Mouse (Mus musculus): ENCODE data around the gene Gab2. TPM values are rescaled to one million over a fixed set of nuclear protein-coding genes. Genes with fewer than 3 reads are reported as not detected.
A peak's percentile ranks its signal among the peaks of the same experiment; 100 is the strongest.

Gab2 gene
- polyA plus RNA-seq, 1 experiment from 2014 or later: 1.5 TPM

DNA sequence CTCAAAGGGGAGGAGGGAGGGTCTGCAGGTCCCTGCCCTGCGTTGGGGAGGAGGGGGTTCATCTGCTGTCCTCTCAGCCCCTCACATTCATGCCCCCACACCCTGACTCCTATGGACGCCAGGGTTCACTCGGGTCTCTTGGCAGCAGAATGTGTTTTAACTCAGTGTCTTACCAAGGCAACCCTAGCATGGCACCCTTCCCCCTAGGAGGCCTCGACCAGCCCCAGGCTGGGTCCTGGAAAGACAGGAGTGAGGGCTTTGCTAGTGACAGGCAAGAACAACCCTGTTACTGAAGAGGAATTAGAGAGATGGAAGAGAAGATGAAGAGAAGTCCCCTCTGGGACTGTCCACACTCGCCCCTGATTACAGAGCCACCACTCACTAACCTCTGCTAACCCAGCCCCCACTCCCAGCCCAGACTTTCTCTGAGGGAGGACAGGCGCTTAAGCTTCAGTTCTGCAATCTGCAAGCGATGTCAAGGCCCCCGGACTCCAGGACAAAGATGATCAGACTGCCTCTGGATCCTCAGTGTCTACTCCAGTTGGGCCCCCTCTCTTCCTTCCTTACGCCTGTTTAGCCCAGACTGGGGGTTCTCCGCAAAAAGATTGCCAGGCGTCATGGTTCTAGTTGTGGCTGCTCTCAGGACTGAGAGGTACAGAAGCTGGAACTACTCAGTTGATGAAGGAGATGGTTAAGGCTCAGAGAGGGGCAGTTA, 249.7 kb downstream of the Gab2 start:
- no peaks in the 10 kb centered on the region for H3K9me3 ChIP-seq (ENCODE audit: low read length)
- H3K9ac ChIP-seq (replicated peaks): no peak overlapping the region
- H3K27ac ChIP-seq (ENCODE audit: low read depth): no peak overlapping the region
- peak overlapping the region; percentile 80 for H3K4me3 ChIP-seq (ENCODE audit: low read depth, low read length)
- no peak for DNase-seq
- no peaks in the 10 kb centered on the region for H3K36me3 ChIP-seq (replicated peaks; ENCODE audit: insufficient read depth, low read length)
- H3K4me2 ChIP-seq (ENCODE audit: low read depth, low read length): peak overlapping the region; percentile 82
- 69% methylated on average over 11 of the region's 11 CpGs for WGBS (ENCODE audit: insufficient replicate concordance)
- peaks cover 14% of the 10 kb centered on the region for H3K27me3 ChIP-seq (ENCODE audit: insufficient read depth, low read length)
- no peak for ATAC-seq
- H3K4me1 ChIP-seq (ENCODE audit: insufficient read depth): peaks cover 15% of the 10 kb centered on the region
- TF ChIP-seq EP300 (IDR thresholded peaks at IDR 0.05; ENCODE audit: low read depth): no peak
- TF ChIP-seq CTCF (IDR thresholded peaks at IDR 0.05; ENCODE audit: low read depth): no peak

DNA sequence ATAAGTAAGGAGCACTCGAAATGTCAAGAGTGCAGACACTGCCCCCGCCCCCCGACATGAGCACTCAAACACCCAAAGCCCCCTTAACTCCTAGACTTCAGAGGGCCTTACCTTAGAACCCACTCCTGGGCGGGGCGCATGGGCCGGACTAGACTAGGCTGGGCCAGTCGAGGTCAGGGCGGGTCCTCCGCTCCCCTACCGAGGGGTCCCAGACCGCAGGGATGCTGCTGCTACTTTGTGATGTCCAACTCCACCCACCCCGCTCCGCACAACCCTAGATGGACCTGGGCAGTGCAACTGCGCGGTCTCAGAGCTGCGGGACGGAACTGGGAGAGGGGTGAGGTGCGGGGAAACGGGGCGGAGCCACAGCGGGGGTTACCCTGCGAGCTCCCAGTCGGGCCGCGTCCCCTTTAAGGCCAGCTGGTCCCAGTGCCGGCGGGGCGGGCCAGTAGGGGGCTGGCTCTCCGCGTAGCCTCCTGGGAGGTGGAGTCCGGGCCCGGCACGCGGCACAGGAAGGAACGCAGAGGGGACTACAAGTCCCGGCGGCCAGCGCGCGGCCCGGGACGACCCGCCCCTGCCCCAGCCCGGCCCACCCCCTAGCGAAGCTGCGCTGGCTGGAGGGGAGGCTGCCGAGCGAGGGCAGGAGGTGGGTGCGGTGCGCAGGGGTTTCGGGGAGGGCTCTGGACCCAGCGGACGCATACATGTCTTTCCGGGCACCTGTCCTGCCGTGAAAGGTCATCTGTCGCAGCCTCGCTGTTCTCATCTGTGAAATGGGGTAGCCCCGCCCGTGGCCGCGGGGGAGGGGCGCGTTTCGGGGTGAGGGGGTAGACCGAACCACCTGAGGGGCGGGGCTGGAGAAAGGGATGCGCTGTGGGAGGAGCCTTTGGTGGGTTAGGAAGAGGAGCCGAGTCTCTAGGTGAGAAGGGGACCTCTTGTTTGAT, 250.6 kb downstream of the Gab2 start, which contains the start of the genes Usp35 and Kctd21:
TSS of gene Usp35 (minus strand) at position 295 of the 941 bp plus-strand sequence.
TSS of gene Kctd21 (plus strand) at position 602 of the 941 bp plus-strand sequence.
- peak; percentile 49 for TF ChIP-seq CTCF (IDR thresholded peaks at IDR 0.05; ENCODE audit: low read depth)
- no peak for TF ChIP-seq EP300 (IDR thresholded peaks at IDR 0.05; ENCODE audit: low read depth)
- peaks cover 15% of the 10 kb centered on the region for H3K4me1 ChIP-seq (ENCODE audit: insufficient read depth)
- DNase-seq (peak; percentile 94), ATAC-seq (peak; percentile 100)
- no peak within 1 kb of the TSS for H3K27ac ChIP-seq (ENCODE audit: low read depth)
- peak within 1 kb of the TSS; percentile 70 for H3K9ac ChIP-seq (replicated peaks)
- peaks cover 6% of the 10 kb centered on the region; the same call in 1 of the 2 replicates for H3K27me3 ChIP-seq (ENCODE audit: insufficient read depth, low read length)
- H3K4me3 ChIP-seq (ENCODE audit: low read depth, low read length): peak within 1 kb of the TSS; percentile 80
- H3K9me3 ChIP-seq (ENCODE audit: low read length): no peaks in the 10 kb centered on the region
- no peaks in the 10 kb centered on the region for H3K36me3 ChIP-seq (replicated peaks; ENCODE audit: insufficient read depth, low read length)
- WGBS (ENCODE audit: insufficient replicate concordance): 2% methylated on average over 61 of the region's 68 CpGs
- H3K4me2 ChIP-seq (ENCODE audit: low read depth, low read length): peak within 1 kb of the TSS; percentile 82

DNA sequence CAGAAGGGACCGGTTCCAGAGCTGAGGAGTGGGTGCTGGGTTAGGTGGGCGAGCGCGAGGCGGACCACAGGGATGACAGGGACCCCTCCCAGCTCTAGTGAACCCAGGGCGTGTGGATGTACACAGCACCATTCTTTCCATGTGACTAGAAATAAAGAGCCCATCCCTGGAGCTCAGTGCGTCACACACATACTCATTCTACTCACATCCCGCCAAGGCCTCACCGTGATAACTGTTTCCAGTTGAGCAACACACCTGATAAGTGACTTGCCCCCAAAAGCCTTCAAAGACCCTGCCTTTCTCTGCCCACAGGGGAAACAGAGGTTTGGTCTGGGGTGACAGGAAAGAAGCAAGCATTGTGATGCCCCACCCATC, 251.3 kb downstream of the Gab2 start:
- WGBS (ENCODE audit: insufficient replicate concordance): 10% methylated on average over 9 of the region's 9 CpGs
- ATAC-seq (peak; percentile 12), DNase-seq (no peak)
- H3K36me3 ChIP-seq (replicated peaks; ENCODE audit: insufficient read depth, low read length): no peaks in the 10 kb centered on the region
- peak overlapping the region; percentile 80 for H3K4me3 ChIP-seq (ENCODE audit: low read depth, low read length)
- H3K9me3 ChIP-seq (ENCODE audit: low read length): no peaks in the 10 kb centered on the region
- no peak overlapping the region for H3K27ac ChIP-seq (ENCODE audit: low read depth)
- peak overlapping the region; percentile 82 for H3K4me2 ChIP-seq (ENCODE audit: low read depth, low read length)
- H3K27me3 ChIP-seq (ENCODE audit: insufficient read depth, low read length): no peaks in the 10 kb centered on the region
- peak overlapping the region; percentile 70 for H3K9ac ChIP-seq (replicated peaks)
- peaks cover 15% of the 10 kb centered on the region for H3K4me1 ChIP-seq (ENCODE audit: insufficient read depth)
- no peak for TF ChIP-seq CTCF (IDR thresholded peaks at IDR 0.05; ENCODE audit: low read depth)
- no peak for TF ChIP-seq EP300 (IDR thresholded peaks at IDR 0.05; ENCODE audit: low read depth)

DNA sequence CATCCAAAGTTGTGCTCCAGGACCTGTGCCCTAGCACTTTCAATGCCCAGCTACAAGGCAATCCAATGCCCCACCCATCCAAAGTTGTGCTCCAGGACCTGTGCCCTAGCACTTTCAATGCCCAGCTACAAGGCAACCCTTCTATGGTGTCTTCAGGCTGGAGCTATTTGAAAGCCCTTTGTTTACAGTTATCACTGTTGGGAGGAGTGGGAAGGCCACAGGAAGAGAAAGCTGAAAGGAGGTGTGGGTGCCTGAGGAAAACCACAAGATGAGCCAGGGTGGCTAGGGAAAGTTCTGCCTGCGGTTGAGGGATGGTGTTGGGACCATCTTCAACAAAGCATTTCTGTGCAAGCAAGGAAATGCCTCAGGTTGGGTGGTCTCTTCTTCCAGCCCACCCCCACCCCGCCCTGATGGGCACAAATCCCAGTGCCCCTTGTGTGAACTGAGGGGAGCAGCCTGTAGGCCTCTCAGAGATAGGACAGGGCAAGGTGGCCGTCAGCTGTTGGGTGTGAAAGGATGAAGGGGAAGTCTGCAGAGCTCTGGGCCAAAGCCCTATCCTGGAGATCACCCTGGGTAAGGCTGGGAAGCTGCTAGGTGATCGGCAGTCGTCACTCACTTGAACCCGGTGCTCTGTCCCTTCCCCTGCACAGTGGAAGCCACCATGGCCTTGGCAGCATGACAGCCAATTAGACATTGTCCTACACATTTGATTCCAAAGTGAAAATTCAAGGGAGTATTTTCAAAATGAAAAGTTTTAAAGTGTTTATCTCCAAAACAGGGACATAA, 251.9 kb downstream of the Gab2 start:
- Histone ChIP-seq H3K4me1 (ENCODE audit: insufficient read depth) (peaks cover 15% of the 10 kb centered on the region), H3K27me3 (ENCODE audit: insufficient read depth, low read length) (no peaks in the 10 kb centered on the region), H3K36me3 (replicated peaks; ENCODE audit: insufficient read depth, low read length) (no peaks in the 10 kb centered on the region), H3K4me3 (ENCODE audit: low read depth, low read length) (no peak overlapping the region; the same call in 1 of the 2 replicates), H3K9ac (replicated peaks) (no peak overlapping the region), H3K4me2 (ENCODE audit: low read depth, low read length) (no peak overlapping the region; the same call in 1 of the 2 replicates), H3K9me3 (ENCODE audit: low read length) (no peaks in the 10 kb centered on the region), H3K27ac (ENCODE audit: low read depth) (no peak overlapping the region)
- DNase-seq (no peak), ATAC-seq (no peak)
- no peak for TF ChIP-seq EP300 (IDR thresholded peaks at IDR 0.05; ENCODE audit: low read depth)
- no peak for TF ChIP-seq CTCF (IDR thresholded peaks at IDR 0.05; ENCODE audit: low read depth)
- WGBS (ENCODE audit: insufficient replicate concordance): 74% methylated on average over 6 of the region's 6 CpGs

DNA sequence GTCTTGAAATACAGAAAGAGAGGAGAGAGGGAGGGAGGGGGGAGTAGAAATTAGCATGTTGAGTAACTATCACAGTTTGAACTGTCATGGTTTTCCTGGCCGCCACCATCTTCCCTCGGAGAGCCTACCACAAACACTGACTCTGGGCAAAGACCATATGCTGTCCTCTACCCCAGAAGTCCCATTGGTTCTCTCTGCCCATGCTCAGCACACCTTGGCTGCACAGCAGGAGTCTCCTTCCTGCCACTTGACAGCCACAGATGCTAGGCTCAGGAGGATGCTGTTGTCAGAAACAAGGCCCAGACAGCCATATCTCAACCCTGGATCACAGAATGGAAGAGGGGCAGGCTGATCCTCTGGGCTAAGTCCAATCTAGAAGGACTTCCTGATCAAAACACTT, 253.0 kb downstream of the Gab2 start:
- Histone ChIP-seq H3K27me3 (ENCODE audit: insufficient read depth, low read length) (no peaks in the 10 kb centered on the region), H3K9me3 (ENCODE audit: low read length) (no peaks in the 10 kb centered on the region), H3K9ac (replicated peaks) (no peak overlapping the region), H3K4me3 (ENCODE audit: low read depth, low read length) (no peak overlapping the region), H3K36me3 (replicated peaks; ENCODE audit: insufficient read depth, low read length) (no peaks in the 10 kb centered on the region), H3K4me1 (ENCODE audit: insufficient read depth) (peaks cover 15% of the 10 kb centered on the region), H3K4me2 (ENCODE audit: low read depth, low read length) (no peak overlapping the region), H3K27ac (ENCODE audit: low read depth) (no peak overlapping the region)
- 64% methylated on average over 2 of the region's 2 CpGs for WGBS (ENCODE audit: insufficient replicate concordance)
- ATAC-seq (no peak), DNase-seq (no peak)
- TF ChIP-seq EP300 (IDR thresholded peaks at IDR 0.05; ENCODE audit: low read depth): no peak
- TF ChIP-seq CTCF (IDR thresholded peaks at IDR 0.05; ENCODE audit: low read depth): no peak

Measured in liver, postnatal 0 days (tissue).